Comparison of ENCODE assay signal across 10 mouse cellular contexts in genomic region chr5:139467998-139468397, GRCm38 (mm10). TPM values are rescaled to one million over a fixed set of nuclear protein-coding genes. Genes with fewer than 3 reads are reported as not detected.
DNase-seq lines count a peak whose midpoint lies in the region; ATAC-seq lines count a peak whose summit lies in the region.
"Had no signal": no experiment of that assay in that cellular context is flagged by ENCODE, and none has a peak within 500 bp of the region (broad histone marks: within the 10 kb centered on the region; RNA-seq: fewer than 3 reads in every experiment).

No protein-coding gene starts in this region.

- H3K27me3 ChIP-seq in splenic B cell, adult 2 months (ENCODE audit: control insufficient read depth, insufficient read depth, low read length, poor library complexity, severe bottlenecking), result no peaks in the 10 kb centered on the region
- H3K27me3 ChIP-seq: heart, embryonic 15.5 days had no signal

- DNase-seq in heart, postnatal 4 days, result peak; percentile 52
- no peak for DNase-seq in heart, adult 9 months (ENCODE audit: low spot score in 2 of 2)
- peak; percentile 34 for DNase-seq in thymus, postnatal 0 days (ENCODE audit: low spot score)
- DNase-seq in thymus, adult 18-20 months, result no peak
- peak; percentile 42 for DNase-seq in embryo, embryonic 10.5 days (ENCODE audit: low spot score)
- DNase-seq in splenic B cell, adult 2 months (ENCODE audit: low read depth, low spot score), result peak; percentile 31
- no peak for DNase-seq in heart, adult 11 months

- ATAC-seq in megakaryocyte-erythroid progenitor cell, adult 5-6 weeks (replicated peaks; ENCODE audit: low FRiP score, low TSS enrichment, poor library complexity, severe bottlenecking), result no peak

- H3K36me3 ChIP-seq in splenic B cell, adult 2 months (ENCODE audit: control insufficient read depth, insufficient read depth, low read length, poor library complexity, severe bottlenecking), result peaks cover 3% of the 10 kb centered on the region; the same call in 1 of the 2 replicates

RNA-seq across cellular contexts. Expression of gene 3110082I17Rik, which starts 7.7 kb away (rescaled TPM):
- total RNA-seq in heart, postnatal 4 days (2021), result 10 to 100 TPM; 10.8 to 10.9 TPM
- polyA plus RNA-seq in thymus, postnatal 0 days (2015; fragmentation: Nextera tagmentation; extraction: Ambion mirVana), result 19.6 and 19.9 TPM in 2 replicates
- total RNA-seq in megakaryocyte-erythroid progenitor cell, adult 5-6 weeks (2014; fragmentation: Nextera tagmentation), result 28.0 and 31.0 TPM in 2 replicates
- 40.1 and 74.7 TPM in 2 replicates for total RNA-seq in megakaryocyte-erythroid progenitor cell, adult 5-6 weeks (2017)

RNA-seq across cellular contexts. Expression of gene Zfand2a, which starts 16.4 kb away (rescaled TPM):
- 10 to 100 TPM; 20.6 to 21.5 TPM for total RNA-seq in heart, postnatal 4 days (2021)
- 4.7 and 4.8 TPM in 2 replicates for polyA plus RNA-seq in thymus, postnatal 0 days (2015; fragmentation: Nextera tagmentation; extraction: Ambion mirVana)
- total RNA-seq in megakaryocyte-erythroid progenitor cell, adult 5-6 weeks (2014; fragmentation: Nextera tagmentation), result 10.9 and 19.5 TPM in 2 replicates
- total RNA-seq in megakaryocyte-erythroid progenitor cell, adult 5-6 weeks (2017), result 13.6 and 14.7 TPM in 2 replicates

RNA-seq across cellular contexts. Expression of gene Gper1, which starts 45.0 kb away (rescaled TPM):
- 1 to 10 TPM; 1.8 to 2.3 TPM for total RNA-seq in heart, postnatal 4 days (2021)
- polyA plus RNA-seq in thymus, postnatal 0 days (2015; fragmentation: Nextera tagmentation; extraction: Ambion mirVana), result 5.2 and 6.1 TPM in 2 replicates
- not detected in 2 replicates for total RNA-seq in megakaryocyte-erythroid progenitor cell, adult 5-6 weeks (2014; fragmentation: Nextera tagmentation)
- total RNA-seq in megakaryocyte-erythroid progenitor cell, adult 5-6 weeks (2017), result not detected in 2 replicates
- polyA plus RNA-seq: macrophage had no signal

Comparison
In these comparisons a context has a peak if more than half of its experiments do, and no peak if none do; other contexts are left out.
1. DNase-seq: peak in heart, postnatal 4 days (single experiment), thymus, postnatal 0 days (single experiment), embryo, embryonic 10.5 days (single experiment) and splenic B cell, adult 2 months (single experiment); none in heart, adult 9 months (0 of 2), thymus, adult 18-20 months (0 of 2) and heart, adult 11 months (single experiment).